Mouse (Mus musculus): Measurements from ENCODE around the gene Ecd. TPM values are rescaled to one million over a fixed set of nuclear protein-coding genes. Genes with fewer than 3 reads are reported as not detected.

Ecd gene
- polyA plus RNA-seq (2017; shearing (Covaris generic)): 10 to 100 TPM; 49.8 to 63.9 TPM

GRCm38 (mm10) chr14:20347991-20348541 lies at the start of gene Ecd, which contains the start of gene Fam149b:
Gene Ecd (minus strand): TSS chr14:20348121.
Gene Fam149b (plus strand): TSS chr14:20348162.

GRCm38 (mm10) chr14:20393205-20393913 lies 45.4 kb upstream of the Ecd start, which contains the start of gene Mrps16:
Gene Mrps16 (minus strand): TSS chr14:20393634.

GRCm38 (mm10) chr14:20388441-20389129 lies 40.7 kb upstream of the Ecd start, which contains the start of gene Dnajc9:
Gene Dnajc9 (minus strand): TSS chr14:20388910.

GRCm38 (mm10) chr14:20294117-20294892 lies 53.6 kb downstream of the Ecd start, which contains the start of gene Nudt13:
Gene Nudt13 (plus strand): TSS chr14:20294697.

Other genes with a start within 250 kb of the Ecd start
- gene Saysd1, start 209.6 kb downstream of the Ecd start, polyA plus RNA-seq (2017; shearing (Covaris generic)): 10 to 100 TPM; 23.4 to 37.9 TPM
- 10 to 100 TPM in 1 of 2 experiments, 1 to 10 TPM in 1; 3.2 to 26.2 TPM for gene Kcnk5, start 166.3 kb downstream of the Ecd start, polyA plus RNA-seq (2017; shearing (Covaris generic))
- under 1 TPM in 1 of 2 experiments, not detected in 1; 0.62 TPM for gene Kcnk16, start 78.9 kb downstream of the Ecd start, polyA plus RNA-seq (2017; shearing (Covaris generic))
- gene Nudt13, start 53.4 kb downstream of the Ecd start, polyA plus RNA-seq (2017; shearing (Covaris generic)): 10 to 100 TPM; 17.6 to 18.7 TPM
- 10 to 100 TPM; 53.5 to 74.9 TPM for gene Fam149b, start within 50 bp of the Ecd start, polyA plus RNA-seq (2017; shearing (Covaris generic))
- gene Dnajc9, start 40.8 kb upstream of the Ecd start, polyA plus RNA-seq (2017; shearing (Covaris generic)): 100 to 1,000 TPM; 131 to 152 TPM
- gene Mrps16, start 45.5 kb upstream of the Ecd start, polyA plus RNA-seq (2017; shearing (Covaris generic)): 10 to 100 TPM; 66.9 to 90.9 TPM
- under 1 TPM; 0.37 to 0.50 TPM for gene Cfap70, start 104.1 kb upstream of the Ecd start, polyA plus RNA-seq (2017; shearing (Covaris generic))
- 10 to 100 TPM; 53.2 to 67.1 TPM for gene Anxa7, start 132.0 kb upstream of the Ecd start, polyA plus RNA-seq (2017; shearing (Covaris generic))
- gene Mss51, start 148.8 kb upstream of the Ecd start, polyA plus RNA-seq (2017; shearing (Covaris generic)): 1 to 10 TPM in 1 of 2 experiments, under 1 TPM in 1; 0.31 to 1.8 TPM
- gene Ppp3cb, start 198.5 kb upstream of the Ecd start, polyA plus RNA-seq (2017; shearing (Covaris generic)): 10 to 100 TPM; 21.2 to 26.0 TPM

Data from inflammation-experienced regulatory T-cells (primary cell).